Mouse (Mus musculus): ENCODE data around the gene AI837181.
"Not testable (repeated sequence)": the region's sequence is repeated elsewhere in the genome, so short reads cannot be mapped to it uniquely, and the experiment has no call there.

The AI837181 gene

DNA sequence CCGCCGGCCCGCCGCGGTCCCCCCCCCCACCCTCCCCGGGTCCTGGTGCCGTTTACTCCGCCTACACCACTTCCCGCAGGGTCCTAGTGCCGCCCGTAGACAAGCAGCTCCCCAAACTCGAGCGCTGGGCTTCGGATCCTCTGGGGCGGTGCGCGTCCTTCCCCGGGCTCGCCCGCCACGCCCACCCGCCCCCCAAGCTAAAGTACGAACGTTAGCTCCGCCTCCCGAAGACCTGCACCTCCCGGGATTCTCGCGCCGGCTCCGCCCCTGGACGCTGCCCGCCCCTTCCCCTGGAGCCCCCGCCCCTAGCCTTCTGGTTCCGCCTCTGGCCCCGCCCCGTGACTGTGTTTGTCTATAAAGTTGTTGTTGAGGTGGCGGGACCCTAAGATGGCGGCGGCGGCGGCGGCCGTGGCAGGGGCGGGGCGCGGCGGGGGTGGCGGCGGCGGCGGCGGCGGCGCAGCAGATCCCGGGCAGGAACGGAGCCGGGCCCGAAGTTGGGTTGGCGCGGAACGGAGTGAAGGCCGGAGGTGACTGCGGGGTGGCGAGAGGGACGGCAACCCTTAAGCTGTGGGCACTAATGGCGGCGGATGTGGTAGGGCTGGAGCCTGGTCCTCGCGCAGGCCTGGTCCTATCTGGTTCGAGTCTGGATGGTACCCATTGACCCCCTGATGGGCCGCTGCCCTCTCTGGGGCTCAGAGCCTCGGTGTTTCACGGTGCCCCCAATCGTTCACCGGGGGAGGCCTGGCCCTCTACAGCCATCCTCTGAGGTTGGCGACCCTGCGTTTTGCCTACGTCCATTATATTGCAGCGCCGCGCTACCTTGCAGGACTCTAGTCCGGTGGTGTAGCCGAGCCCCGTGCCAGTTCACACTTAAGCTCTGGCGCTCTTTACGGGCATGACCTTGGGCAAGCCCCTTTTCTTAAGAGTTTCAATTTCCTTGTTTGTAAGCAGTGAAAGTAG is at the start of gene AI837181, which contains the start of gene Drap1:
Gene AI837181, plus strand, starts transcription at position 363 of the 960 bp plus-strand sequence.
Gene Drap1, minus strand, starts transcription at position 198 of the 960 bp plus-strand sequence.
- DNase-seq = peak; percentile 99

- DNase-seq = no peak
These were observed 47.5 kb upstream of the AI837181 start for GRCm38 (mm10) chr19:5377446-5377845.

GRCm38 (mm10) chr19:5383326-5383725 is 41.6 kb upstream of the AI837181 start:
- DNase-seq = no peak

DNA sequence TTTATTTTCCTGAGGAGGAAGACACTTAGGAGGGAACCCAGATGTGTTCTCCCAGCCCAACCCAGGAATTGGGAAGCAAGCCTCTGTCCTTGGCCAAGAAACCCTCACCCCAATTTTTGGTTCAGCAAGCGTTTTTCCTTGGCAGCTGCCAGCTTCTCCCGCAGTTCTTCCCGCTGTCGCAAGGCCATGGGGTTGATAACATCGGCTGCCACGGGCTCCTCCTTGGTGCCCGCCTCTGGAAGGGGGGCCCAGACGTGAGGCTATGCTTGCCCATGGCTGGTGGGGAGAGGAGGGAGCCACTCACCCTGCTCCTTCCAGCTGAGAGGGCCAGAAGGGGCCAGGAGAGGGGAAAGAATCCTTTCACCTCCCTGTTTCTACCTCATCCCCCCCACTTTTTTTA is 40.2 kb upstream of the AI837181 start:
- no peak for DNase-seq

DNA sequence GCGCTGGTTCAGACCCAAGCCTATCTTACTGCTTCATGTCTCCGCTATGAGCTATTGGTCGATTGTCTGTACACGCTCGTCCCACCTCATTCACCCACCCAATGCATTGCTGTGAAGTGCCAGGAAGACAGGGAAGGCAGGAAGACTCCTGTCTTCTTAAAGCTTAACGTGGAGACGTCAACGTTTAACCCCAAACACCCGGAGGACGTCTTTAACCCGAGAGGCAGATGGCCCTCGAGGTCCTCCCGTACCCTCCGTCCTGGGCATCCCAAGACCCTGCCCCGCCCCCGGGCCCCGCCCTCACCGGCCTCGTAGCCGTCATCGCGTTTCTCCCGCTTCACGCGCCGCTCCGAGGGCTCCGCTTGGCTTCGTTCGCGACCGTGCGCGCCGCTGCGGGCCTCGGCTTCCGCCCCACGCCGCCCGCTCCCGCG is 36.9 kb upstream of the AI837181 start:
- peak; percentile 60 for DNase-seq

- DNase-seq = peak; percentile 99
These were observed 36.2 kb upstream of the AI837181 start, which contains the start of gene Sart1 for GRCm38 (mm10) chr19:5388588-5389242. TSS of gene Sart1 (minus strand) at chr19:5388703.

DNA sequence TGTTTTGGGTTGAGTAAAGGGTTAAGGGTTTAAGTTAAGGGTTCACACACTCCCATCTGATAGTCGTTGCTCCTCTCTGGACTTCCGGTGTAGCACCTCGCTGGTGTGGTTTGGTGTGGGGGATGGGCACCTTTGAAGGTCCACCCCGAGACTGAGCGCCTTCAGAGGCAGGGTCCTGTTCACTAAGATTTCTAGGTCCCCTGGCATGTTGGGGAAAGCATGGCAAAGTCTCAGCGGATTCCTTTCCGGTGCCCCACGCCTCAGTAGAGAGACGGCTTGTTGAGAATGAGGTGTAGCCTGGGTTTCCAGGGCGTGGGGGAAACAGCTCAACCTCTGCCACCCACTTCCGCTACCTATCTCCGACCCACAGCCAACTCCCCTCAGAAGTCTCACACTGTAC is 35.3 kb upstream of the AI837181 start:
- DNase-seq = peak; percentile 29

DNA sequence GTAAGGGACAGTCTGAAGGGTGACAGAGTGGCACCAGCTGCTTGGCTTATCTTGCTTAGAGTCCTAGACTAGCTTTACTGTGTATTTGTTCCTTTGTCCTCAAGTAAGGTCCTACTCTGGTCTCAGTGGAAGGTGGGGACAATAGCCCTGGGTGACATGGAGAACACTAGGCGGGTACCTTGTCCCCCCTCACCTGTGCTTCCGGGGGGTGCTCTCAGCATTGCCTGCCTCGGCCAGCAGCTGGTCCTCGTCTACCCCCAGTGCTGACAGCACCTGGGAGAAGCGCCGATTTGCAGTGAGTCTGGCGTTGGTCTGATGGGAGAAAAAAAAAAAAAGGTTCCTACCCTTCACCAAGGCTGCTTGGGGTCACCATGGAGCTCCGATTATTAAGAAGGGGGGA is 34.5 kb upstream of the AI837181 start:
- DNase-seq = no peak

- DNase-seq = no peak
These were observed 32.1 kb upstream of the AI837181 start for GRCm38 (mm10) chr19:5392892-5393291.

DNA sequence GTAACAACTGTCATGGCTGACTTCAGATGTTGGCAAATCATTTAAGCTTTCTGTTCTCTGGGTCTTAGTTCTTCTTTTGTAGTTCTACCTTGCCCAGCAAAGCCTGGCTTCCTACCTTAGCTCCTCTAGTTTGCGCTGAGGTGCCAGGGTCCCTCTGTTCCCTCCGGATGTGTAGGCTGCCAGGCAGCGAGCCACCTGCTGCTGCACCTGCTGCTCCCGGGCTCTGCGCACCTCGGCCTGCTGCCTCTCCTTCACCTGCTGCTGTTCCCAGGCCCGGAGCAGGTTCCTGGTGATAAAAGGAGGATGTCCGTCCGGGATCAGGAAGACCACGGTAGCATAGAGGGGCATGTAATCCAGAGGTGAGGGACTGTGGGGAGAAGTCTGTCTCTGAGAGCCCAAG is 30.8 kb upstream of the AI837181 start:
- DNase-seq = no peak

- DNase-seq = no peak
These were observed 29.6 kb upstream of the AI837181 start for GRCm38 (mm10) chr19:5395371-5395770.

DNA sequence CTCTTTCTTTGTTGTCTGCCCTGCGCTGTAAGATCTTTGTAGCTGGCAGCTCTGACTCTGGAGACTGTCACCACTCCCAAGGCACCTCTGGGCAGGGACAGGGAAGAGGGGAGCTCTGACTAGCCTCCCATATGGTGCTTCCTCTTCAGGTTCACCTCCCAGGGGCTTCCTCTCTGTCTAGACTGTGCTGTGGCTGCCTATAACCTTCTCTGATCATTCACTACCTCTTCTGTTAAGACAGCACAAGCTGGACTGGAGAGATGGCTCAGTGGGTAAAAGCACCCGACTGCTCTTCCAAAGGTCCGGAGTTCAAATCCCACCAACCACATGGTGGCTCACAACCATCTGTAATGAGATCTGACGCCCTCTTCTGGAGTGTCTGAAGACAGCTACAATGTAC is 23.9 kb upstream of the AI837181 start:
- DNase-seq = not testable (repeated sequence)

DNA sequence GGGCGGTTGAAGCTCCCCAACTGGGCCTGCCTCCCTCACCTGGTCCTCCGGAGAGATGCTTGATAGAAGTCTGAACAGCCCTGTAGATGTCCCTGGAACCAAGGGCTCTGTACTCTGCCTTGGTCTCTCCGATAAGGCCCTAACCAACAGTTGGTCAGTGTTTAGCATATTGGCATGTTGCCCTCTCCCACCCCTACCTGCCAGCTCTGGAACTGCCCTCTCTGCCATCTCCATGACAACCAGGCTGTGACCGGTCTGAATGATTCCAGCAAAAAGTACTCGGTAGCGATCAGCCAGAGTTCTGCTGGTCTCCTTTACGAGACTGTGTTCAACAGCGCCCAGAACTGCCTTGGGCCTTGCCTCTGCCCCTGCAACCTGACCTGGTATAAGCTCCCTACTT is 22.7 kb upstream of the AI837181 start, which contains the start of gene Tsga10ip:
Gene Tsga10ip, minus strand, starts transcription at position 234 of the 400 bp plus-strand sequence.
- no peak for DNase-seq

GRCm38 (mm10) chr19:5405924-5406323 is 19.0 kb upstream of the AI837181 start:
- no peak for DNase-seq

GRCm38 (mm10) chr19:5406531-5407126 is 18.3 kb upstream of the AI837181 start:
- DNase-seq = peak; percentile 49

- peak; percentile 81 for DNase-seq
These were observed 17.8 kb upstream of the AI837181 start for GRCm38 (mm10) chr19:5407133-5407532.

GRCm38 (mm10) chr19:5408057-5409001 is 16.6 kb upstream of the AI837181 start:
- DNase-seq = no peak

- no peak for DNase-seq
These were observed 15.9 kb upstream of the AI837181 start for GRCm38 (mm10) chr19:5409068-5409467.

- no peak for DNase-seq
These were observed 14.3 kb upstream of the AI837181 start for GRCm38 (mm10) chr19:5410641-5411040.

DNA sequence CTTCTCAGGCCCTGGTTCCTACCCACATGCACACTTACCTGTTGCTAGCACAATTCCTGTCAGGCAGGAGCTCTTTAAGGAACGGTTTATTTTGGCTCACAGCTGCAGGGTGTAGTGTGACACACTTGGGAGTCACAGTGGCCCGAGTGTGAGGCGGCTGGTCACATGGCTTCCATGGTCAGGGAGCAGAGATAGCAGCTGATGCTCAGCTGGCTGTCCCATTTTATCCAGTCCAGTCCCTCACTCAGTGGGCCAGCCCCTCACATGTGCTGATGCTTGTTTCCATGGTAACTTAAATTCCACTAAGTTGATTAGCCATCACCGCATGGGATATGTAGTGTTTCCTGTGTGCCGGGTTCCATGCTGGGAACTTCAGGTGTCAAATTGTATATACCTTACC is 13.0 kb upstream of the AI837181 start:
- DNase-seq = no peak

DNA sequence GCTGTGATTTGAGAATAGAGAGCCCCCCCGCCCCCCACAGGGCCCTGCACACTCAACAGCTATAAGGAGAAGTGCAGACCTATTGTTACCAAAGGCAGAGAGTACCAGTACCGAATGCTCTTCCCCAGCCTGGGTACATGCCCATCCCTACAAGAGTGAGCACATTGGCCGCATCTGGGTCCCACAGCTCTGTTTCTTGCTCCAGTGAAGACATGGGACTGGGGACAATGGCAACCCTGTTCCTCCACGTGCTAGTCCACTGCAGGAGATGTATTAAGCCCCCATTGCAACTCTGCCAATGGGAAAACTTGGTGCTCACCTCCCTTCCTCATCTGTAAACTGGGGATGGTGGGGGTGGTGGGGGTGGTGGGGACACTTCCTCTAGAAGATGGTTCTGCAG is 11.1 kb upstream of the AI837181 start:
- DNase-seq = no peak

DNA sequence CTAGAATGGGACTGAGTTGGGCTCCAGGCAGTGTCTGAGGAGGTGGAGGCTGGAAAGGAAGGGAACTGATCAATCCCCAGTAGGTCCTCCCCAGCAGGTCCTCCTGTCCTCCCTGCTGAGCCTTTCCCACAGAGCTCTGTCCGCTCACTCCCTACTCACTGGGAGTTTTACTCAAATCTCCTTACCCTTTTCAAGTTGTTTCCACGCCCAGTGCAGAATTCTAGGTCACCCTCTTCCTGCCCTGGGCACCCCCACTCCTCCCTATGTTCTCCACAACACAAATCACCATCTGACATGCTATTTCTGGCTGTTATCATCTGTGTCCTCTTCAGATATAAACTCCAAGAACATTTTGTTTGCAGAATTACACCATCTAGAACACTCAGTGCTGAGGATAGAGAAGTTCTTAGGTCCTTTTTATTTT is 10.4 kb upstream of the AI837181 start:
- no peak for DNase-seq
